Comparison of ENCODE assay signal across 22 mouse cellular contexts in genomic region chr12:26454682-26455081, GRCm38 (mm10). TPM values are rescaled to one million over a fixed set of nuclear protein-coding genes. Genes with fewer than 3 reads are reported as not detected.
A peak's percentile ranks its signal among the peaks of the same experiment; 100 is the strongest.
DNase-seq lines count a peak whose midpoint lies in the region; ATAC-seq and TF ChIP-seq lines count a peak whose summit lies in the region.
"Had no signal": no experiment of that assay in that cellular context is flagged by ENCODE, and none has a peak within 500 bp of the region (broad histone marks: within the 10 kb centered on the region; RNA-seq: fewer than 3 reads in every experiment).

No protein-coding gene starts in this region.

- peaks cover 55% of the 10 kb centered on the region for H3K79me2 ChIP-seq in macrophage (ENCODE audit: inconsistent target)

- in situ Hi-C loops in Patski (cut with MboI; ENCODE audit: low pct_unique_long_range_greater_than_20kb): no loop called here

- peak overlapping the region; percentile 10 for H3K4me3 ChIP-seq in gastrocnemius, adult 2 months
- peak overlapping the region; percentile 26; the same call in 1 of the 2 replicates for H3K4me3 ChIP-seq in kidney, postnatal 0 days (replicated peaks; ENCODE audit: low read depth, low read length)
- H3K4me3 ChIP-seq in macrophage (ENCODE audit: inconsistent target): peak overlapping the region; percentile 77
- H3K4me3 ChIP-seq: embryonic facial prominence, embryonic 12.5 days; forebrain, embryonic 10.5 days; heart, embryonic 13.5 days; limb, embryonic 13.5 days; midbrain, embryonic 15.5 days had no signal

- H3K9me3 ChIP-seq in kidney, postnatal 0 days (replicated peaks; ENCODE audit: low read length): no peaks in the 10 kb centered on the region
- H3K9me3 ChIP-seq: embryonic facial prominence, embryonic 12.5 days; forebrain, embryonic 10.5 days; heart, embryonic 13.5 days; limb, embryonic 13.5 days; midbrain, embryonic 15.5 days had no signal

- POLR2A ChIA-PET in Patski (lab: Charles Lee): no interaction called here

- no peak for ATAC-seq in kidney, postnatal 0 days (replicated peaks; ENCODE audit: low FRiP score, low read depth)
- peak; percentile 76 for ATAC-seq in Patski
- ATAC-seq: hindbrain, embryonic 16.5 days; midbrain, embryonic 15.5 days had no signal

- H3K4me1 ChIP-seq in kidney, postnatal 0 days (replicated peaks; ENCODE audit: insufficient read depth, low read length): peaks cover 9% of the 10 kb centered on the region

- H3K27ac ChIP-seq in gastrocnemius, adult 2 months: no peak overlapping the region; the same call in 1 of the 2 replicates
- no peak overlapping the region for H3K27ac ChIP-seq in kidney, postnatal 0 days
- H3K27ac ChIP-seq in macrophage: no peak overlapping the region
- H3K27ac ChIP-seq: embryonic facial prominence, embryonic 12.5 days; forebrain, embryonic 10.5 days; heart, embryonic 13.5 days; limb, embryonic 13.5 days; midbrain, embryonic 15.5 days had no signal

- WGBS in kidney, postnatal 0 days: 35% methylated on average over 5 of the region's 5 CpGs
- WGBS in macrophage (ENCODE audit: missing documents): 49% methylated on average over 5 of the region's 5 CpGs

- H3K27me3 ChIP-seq in kidney, postnatal 0 days (ENCODE audit: insufficient read depth, low read length): no peaks in the 10 kb centered on the region
- no peaks in the 10 kb centered on the region for H3K27me3 ChIP-seq in Patski
- H3K27me3 ChIP-seq: embryonic facial prominence, embryonic 12.5 days; heart, embryonic 13.5 days; limb, embryonic 13.5 days; midbrain, embryonic 15.5 days had no signal

- CTCF ChIA-PET in Patski (lab: Charles Lee): no interaction called here

- intact Hi-C loops in gastrocnemius, adult 2 months (cut with DNase I): no loop called here

- TF ChIP-seq CTCF in gastrocnemius, adult 2 months (IDR thresholded peaks at IDR 0.05): no peak
- no peak for TF ChIP-seq CTCF in kidney, postnatal 0 days (IDR thresholded peaks at IDR 0.05; ENCODE audit: low read depth)
- no peak for TF ChIP-seq CTCF in Patski (IDR thresholded peaks at IDR 0.05)

- peak overlapping the region; percentile 46 for H3K4me2 ChIP-seq in kidney, postnatal 0 days (ENCODE audit: low read length)
- H3K4me2 ChIP-seq: embryonic facial prominence, embryonic 12.5 days; heart, embryonic 13.5 days; limb, embryonic 13.5 days; midbrain, embryonic 15.5 days had no signal

- no peaks in the 10 kb centered on the region for H3K36me3 ChIP-seq in kidney, postnatal 0 days (ENCODE audit: insufficient read depth, low read length)
- peaks cover 35% of the 10 kb centered on the region for H3K36me3 ChIP-seq in macrophage (ENCODE audit: inconsistent target)
- H3K36me3 ChIP-seq: embryonic facial prominence, embryonic 12.5 days; forebrain, embryonic 10.5 days; heart, embryonic 13.5 days; limb, embryonic 13.5 days; midbrain, embryonic 15.5 days had no signal

- no peak overlapping the region for H3K9ac ChIP-seq in kidney, postnatal 0 days (ENCODE audit: low read depth, low read length)
- H3K9ac ChIP-seq: embryonic facial prominence, embryonic 12.5 days; heart, embryonic 13.5 days; limb, embryonic 13.5 days; midbrain, embryonic 15.5 days had no signal

- no peak for DNase-seq in gastrocnemius, adult 2 months
- no peak for DNase-seq in gastrocnemius, postnatal 25 days
- no peak for DNase-seq in kidney, postnatal 0 days (ENCODE audit: low spot score)
- DNase-seq in kidney, adult 11 months: no peak
- DNase-seq in Patski (ENCODE audit: low read depth, low spot score): peak; percentile 50
- no peak for DNase-seq in spleen, postnatal 4 days (ENCODE audit: low spot score in 2 of 2)
- DNase-seq: cerebellum, adult 18-20 months; gastrocnemius, postnatal 14 days; heart, postnatal 4 days; kidney, postnatal 25 days; layer of hippocampus, adult 9-11 months; lung, adult 18-20 months; lung, postnatal 36 days; thymus, postnatal 25 days had no signal

RNA-seq across cellular contexts. Expression of gene Rsad2, which starts 1.6 kb away (rescaled TPM):
- total RNA-seq in gastrocnemius, adult 2 months (2021): under 1 TPM; 0.46 to 0.53 TPM
- under 1 TPM; 0.72 to 0.99 TPM for total RNA-seq in gastrocnemius, postnatal 25 days (2021)
- polyA plus RNA-seq in kidney, postnatal 0 days (2015; fragmentation: Nextera tagmentation; extraction: Ambion mirVana): 36.2 and 39.0 TPM in 2 replicates
- 0.28 TPM for polyA plus RNA-seq in Patski (2021)
- 1,000 to 10,000 TPM in 16 of 26 experiments, 100 to 1,000 TPM in 10; 143 to 6,267 (median 1,407) TPM for total RNA-seq in macrophage (2018; cell fraction: chromatin; rRNA removed)
- total RNA-seq in macrophage (2018; cell fraction: cytosol; rRNA removed): 1,000 to 10,000 TPM in 15 of 26 experiments, 100 to 1,000 TPM in 11; 212 to 4,949 (median 1,941) TPM
- 1,000 to 10,000 TPM in 18 of 26 experiments, 100 to 1,000 TPM in 8; 141 to 7,086 (median 3,782) TPM for total RNA-seq in macrophage (2018; cell fraction: nucleus; rRNA removed)
- 84.2 to 432 TPM (median 145 TPM) in 3 replicates for polyA plus RNA-seq in macrophage (2018)
- polyA plus RNA-seq: C2C12 had no signal

RNA-seq across cellular contexts. Expression of gene Cmpk2, which starts 14.3 kb away (rescaled TPM):
- 1 to 10 TPM in 1 of 2 experiments, under 1 TPM in 1; 0.97 to 1.8 TPM for total RNA-seq in gastrocnemius, adult 2 months (2021)
- 1 to 10 TPM; 1.7 to 1.9 TPM for total RNA-seq in gastrocnemius, postnatal 25 days (2021)
- 13.4 and 15.7 TPM in 2 replicates for polyA plus RNA-seq in kidney, postnatal 0 days (2015; fragmentation: Nextera tagmentation; extraction: Ambion mirVana)
- 2.4 TPM for polyA plus RNA-seq in Patski (2021)
- 1,000 to 10,000 TPM in 3 of 26 experiments, 100 to 1,000 TPM in 13, 10 to 100 TPM in 10; 40.1 to 3,121 (median 497) TPM for total RNA-seq in macrophage (2018; cell fraction: chromatin; rRNA removed)
- total RNA-seq in macrophage (2018; cell fraction: cytosol; rRNA removed): 1,000 to 10,000 TPM in 3 of 26 experiments, 100 to 1,000 TPM in 13, 10 to 100 TPM in 10; 54.4 to 1,473 (median 572) TPM
- 1,000 to 10,000 TPM in 11 of 26 experiments, 100 to 1,000 TPM in 11, 10 to 100 TPM in 4; 40.4 to 2,232 (median 879) TPM for total RNA-seq in macrophage (2018; cell fraction: nucleus; rRNA removed)
- polyA plus RNA-seq in macrophage (2018): 35.1 to 152 TPM (median 40.8 TPM) in 3 replicates

RNA-seq across cellular contexts. Expression of gene Rnf144a, which starts 39.6 kb away (rescaled TPM):
- 1 to 10 TPM; 3.3 to 4.6 TPM for total RNA-seq in gastrocnemius, adult 2 months (2021)
- total RNA-seq in gastrocnemius, postnatal 25 days (2021): 1 to 10 TPM; 7.0 to 8.7 TPM
- 19.2 and 21.7 TPM in 2 replicates for polyA plus RNA-seq in kidney, postnatal 0 days (2015; fragmentation: Nextera tagmentation; extraction: Ambion mirVana)
- polyA plus RNA-seq in Patski (2021): 8.4 TPM
- 1 to 10 TPM in 13 of 26 experiments, under 1 TPM in 13; 0.17 to 6.0 (median 1.1) TPM for total RNA-seq in macrophage (2018; cell fraction: chromatin; rRNA removed)
- total RNA-seq in macrophage (2018; cell fraction: cytosol; rRNA removed): 1 to 10 TPM in 6 of 26 experiments, under 1 TPM in 20; 0.32 to 1.7 (median 0.76) TPM
- 1 to 10 TPM in 17 of 26 experiments, under 1 TPM in 8, not detected in 1; 0.48 to 3.7 (median 1.4) TPM for total RNA-seq in macrophage (2018; cell fraction: nucleus; rRNA removed)
- polyA plus RNA-seq in macrophage (2018): 0.15 to 0.76 TPM (median 0.67 TPM) in 3 replicates
- polyA plus RNA-seq: C2C12 had no signal

Comparison
In these comparisons a context has a peak if more than half of its experiments do, and no peak if none do; other contexts are left out.
1. H3K4me3 ChIP-seq: peak in every context shown above with its lines; median percentile 77 in macrophage; 26 in kidney, postnatal 0 days; 10 in gastrocnemius, adult 2 months.
2. RNA of gene Rsad2, which starts 1.6 kb away (polyA plus RNA-seq): 84.2 to 432 TPM in macrophage and 36.2 to 39.0 TPM in kidney, postnatal 0 days; 0.28 TPM in Patski (single experiment); every median in the first group is over 10 times any median in the second.